Mouse (Mus musculus): ENCODE results near the gene Gm8947. TPM values are rescaled to one million over a fixed set of nuclear protein-coding genes. Genes with fewer than 3 reads are reported as not detected.

Gm8947 gene
- polyA plus RNA-seq, 1 experiment = not detected

GRCm38 (mm10) chr1:151157963-151158856, 34.0 kb upstream of the Gm8947 start:
- no peak overlapping the region for H3K27ac ChIP-seq (ENCODE audit: insufficient read depth, low read depth, low read length)

GRCm38 (mm10) chr1:151158857-151159510, 33.2 kb upstream of the Gm8947 start:
- Histone ChIP-seq H3K27ac (ENCODE audit: insufficient read depth, low read depth, low read length) (no peak overlapping the region), H3K4me1 (ENCODE audit: control insufficient read depth, insufficient read depth, low read length) (no peaks in the 10 kb centered on the region), H3K4me3 (ENCODE audit: insufficient read depth, low read length) (no peak overlapping the region)
- TF ChIP-seq POLR2A (IDR thresholded peaks at IDR 0.05; ENCODE audit: borderline replicate concordance, low read depth, low read length) (no peak), CTCF (IDR thresholded peaks at IDR 0.05; ENCODE audit: low read depth, low read length) (no peak)

More at GRCm38 (mm10) chr1:151157963-151158856, 34.0 kb upstream of the Gm8947 start:
- Histone ChIP-seq H3K4me3 (ENCODE audit: insufficient read depth, low read length) (no peak overlapping the region), H3K4me1 (ENCODE audit: control insufficient read depth, insufficient read depth, low read length) (no peaks in the 10 kb centered on the region)
- TF ChIP-seq CTCF (IDR thresholded peaks at IDR 0.05; ENCODE audit: low read depth, low read length) (no peak), POLR2A (IDR thresholded peaks at IDR 0.05; ENCODE audit: borderline replicate concordance, low read depth, low read length) (no peak)

GRCm38 (mm10) chr1:151166031-151166430, 26.1 kb upstream of the Gm8947 start:
- no peak overlapping the region for H3K4me3 ChIP-seq (ENCODE audit: insufficient read depth, low read length)
- H3K4me1 ChIP-seq (ENCODE audit: control insufficient read depth, insufficient read depth, low read length) = no peaks in the 10 kb centered on the region
- no peak overlapping the region for H3K27ac ChIP-seq (ENCODE audit: insufficient read depth, low read depth, low read length)
- TF ChIP-seq POLR2A (IDR thresholded peaks at IDR 0.05; ENCODE audit: borderline replicate concordance, low read depth, low read length) (no peak), CTCF (IDR thresholded peaks at IDR 0.05; ENCODE audit: low read depth, low read length) (no peak)

- Histone ChIP-seq H3K27ac (ENCODE audit: insufficient read depth, low read depth, low read length) (no peak overlapping the region), H3K4me3 (ENCODE audit: insufficient read depth, low read length) (no peak overlapping the region), H3K4me1 (ENCODE audit: control insufficient read depth, insufficient read depth, low read length) (no peaks in the 10 kb centered on the region)
- TF ChIP-seq POLR2A (IDR thresholded peaks at IDR 0.05; ENCODE audit: borderline replicate concordance, low read depth, low read length) (no peak), CTCF (IDR thresholded peaks at IDR 0.05; ENCODE audit: low read depth, low read length) (no peak)
Measured at GRCm38 (mm10) chr1:151167297-151168047, 24.7 kb upstream of the Gm8947 start.

GRCm38 (mm10) chr1:151168637-151169036, 23.5 kb upstream of the Gm8947 start:
- no peaks in the 10 kb centered on the region for H3K4me1 ChIP-seq (ENCODE audit: control insufficient read depth, insufficient read depth, low read length)
- no peak overlapping the region for H3K27ac ChIP-seq (ENCODE audit: insufficient read depth, low read depth, low read length)
- H3K4me3 ChIP-seq (ENCODE audit: insufficient read depth, low read length) = no peak overlapping the region
- TF ChIP-seq POLR2A (IDR thresholded peaks at IDR 0.05; ENCODE audit: borderline replicate concordance, low read depth, low read length) = no peak

- no peak overlapping the region for H3K4me3 ChIP-seq (ENCODE audit: insufficient read depth, low read length)
- 0 out of 2 replicates have a peak, but pooled peaks cover 2% of the 10 kb centered on the region for H3K4me1 ChIP-seq (ENCODE audit: control insufficient read depth, insufficient read depth, low read length)
- no peak overlapping the region for H3K27ac ChIP-seq (ENCODE audit: insufficient read depth, low read depth, low read length)
- TF ChIP-seq POLR2A (IDR thresholded peaks at IDR 0.05; ENCODE audit: borderline replicate concordance, low read depth, low read length) (no peak), CTCF (IDR thresholded peaks at IDR 0.05; ENCODE audit: low read depth, low read length) (no peak)
Measured at GRCm38 (mm10) chr1:151171572-151172461, 20.4 kb upstream of the Gm8947 start.

- no peak for TF ChIP-seq POLR2A (IDR thresholded peaks at IDR 0.05; ENCODE audit: borderline replicate concordance, low read depth, low read length)
- no peak for TF ChIP-seq CTCF (IDR thresholded peaks at IDR 0.05; ENCODE audit: low read depth, low read length)
- H3K4me3 ChIP-seq (ENCODE audit: insufficient read depth, low read length) = no peak overlapping the region
- 0 out of 2 replicates have a peak, but pooled peaks cover 3% of the 10 kb centered on the region for H3K4me1 ChIP-seq (ENCODE audit: control insufficient read depth, insufficient read depth, low read length)
- no peak overlapping the region for H3K27ac ChIP-seq (ENCODE audit: insufficient read depth, low read depth, low read length)
Measured at GRCm38 (mm10) chr1:151177030-151177936, 14.9 kb upstream of the Gm8947 start.

GRCm38 (mm10) chr1:151177937-151178271, 14.3 kb upstream of the Gm8947 start:
- Histone ChIP-seq H3K27ac (ENCODE audit: insufficient read depth, low read depth, low read length) (no peak overlapping the region), H3K4me1 (ENCODE audit: control insufficient read depth, insufficient read depth, low read length) (0 out of 2 replicates have a peak, but pooled peaks cover 3% of the 10 kb centered on the region), H3K4me3 (ENCODE audit: insufficient read depth, low read length) (no peak overlapping the region)
- TF ChIP-seq POLR2A (IDR thresholded peaks at IDR 0.05; ENCODE audit: borderline replicate concordance, low read depth, low read length) (no peak), CTCF (IDR thresholded peaks at IDR 0.05; ENCODE audit: low read depth, low read length) (no peak)
